Mouse (Mus musculus) hindbrain, embryonic 15.5 days (tissue): ENCODE data around the gene Ddx4. TPM values are rescaled to one million over a fixed set of nuclear protein-coding genes. Genes with fewer than 3 reads are reported as not detected.
"Not testable (repeated sequence)": the region's sequence is repeated elsewhere in the genome, so short reads cannot be mapped to it uniquely, and the experiment has no call there.

Experiments
- ATAC-seq: fragments of 200-750 bp; cut with Nextera tagmentation; 2 replicates; pipeline ENCODE4 v1.8.0; 2017; ENCODE audit warnings: low read depth, moderate number of reproducible peaks, moderate TSS enrichment; ENCODE audit not compliant: low FRiP score
- H3K27ac ChIP-seq: fragments of 300-500 bp; sonication (generic); replicated peaks from 2 replicates; pipeline ENCODE4 v1.5.1; 2015; ENCODE audit warnings: mild to moderate bottlenecking, inconsistent platforms
- H3K27me3 ChIP-seq: fragments of 300-500 bp; sonication (generic); 2 replicates; pipeline ENCODE4 v1.6.1; 2015; ENCODE audit warnings: control low read depth, inconsistent platforms
- H3K36me3 ChIP-seq: fragments of 300-500 bp; sonication (generic); 2 replicates; pipeline ENCODE4 v1.6.1; 2015; ENCODE audit warnings: control low read depth, inconsistent platforms
- H3K4me1 ChIP-seq: fragments of 300-500 bp; sonication (generic); replicated peaks from 2 replicates; pipeline ENCODE4 v1.6.1; 2015; ENCODE audit warnings: control low read depth, inconsistent platforms
- H3K4me2 ChIP-seq: fragments of 300-500 bp; sonication (generic); 2 replicates; pipeline ENCODE4 v1.6.1; 2015; ENCODE audit warnings: moderate library complexity, mild to moderate bottlenecking, inconsistent platforms
- H3K4me3 ChIP-seq: fragments of 300-500 bp; sonication (generic); 2 replicates; pipeline ENCODE4 v1.5.1; 2015; ENCODE audit warnings: mild to moderate bottlenecking, inconsistent platforms
- H3K9ac ChIP-seq: fragments of 300-500 bp; sonication (generic); 2 replicates; pipeline ENCODE4 v1.6.1; 2015; ENCODE audit warnings: inconsistent platforms
- H3K9me3 ChIP-seq: fragments of 300-500 bp; sonication (generic); 2 replicates; pipeline ENCODE4 v1.6.1; 2016; ENCODE audit warnings: control low read depth, inconsistent platforms
- WGBS: fragments of 180-500 bp; shearing (Covaris S2); methylation state at CpG from one replicate; pipeline ENCODE4 v1.1.7; 2015; 5-methylcytosine and 5-hydroxymethylcytosine counted together
- polyA plus RNA-seq: library from polyadenylated mRNA; unstranded; fragments of >200 nt; fragmentation: Nextera tagmentation; extraction: Ambion mirVana; gene quantifications from 2 replicates; pipeline ENCODE4 v1.2.1, GENCODE M21; 2015

The Ddx4 gene
- polyA plus RNA-seq, 1 experiment from 2014 or later, result 1.2 TPM

DNA sequence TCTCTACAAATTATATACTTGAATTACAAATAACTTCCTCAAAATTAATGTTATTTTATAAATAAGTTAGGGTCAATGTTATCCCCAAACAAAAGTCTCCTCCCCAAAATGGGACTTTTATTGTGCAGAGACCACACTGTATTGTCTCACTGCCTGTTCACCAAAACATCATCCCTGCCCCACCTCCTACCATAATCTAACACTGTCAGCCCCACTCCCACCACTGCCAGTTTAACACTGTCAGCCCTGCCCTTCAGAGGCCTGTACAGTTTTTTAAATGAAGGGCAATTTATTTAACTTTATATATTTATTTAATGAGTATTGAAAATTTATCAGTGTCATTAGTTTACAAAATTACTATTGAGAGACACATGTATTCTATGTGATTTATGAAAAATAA, 26.7 kb downstream of the Ddx4 start:
- Histone ChIP-seq H3K27me3 (no peaks in the 10 kb centered on the region), H3K4me2 (no peak overlapping the region), H3K9ac (no peak overlapping the region), H3K27ac (no peak overlapping the region), H3K4me3 (no peak overlapping the region), H3K9me3 (no peaks in the 10 kb centered on the region), H3K4me1 (no peaks in the 10 kb centered on the region), H3K36me3 (no peaks in the 10 kb centered on the region)
- no peak for ATAC-seq

GRCm38 (mm10) chr13:112624622-112625021, 27.7 kb downstream of the Ddx4 start:
- ATAC-seq, result no peak
- H3K9ac ChIP-seq, result no peak overlapping the region
- H3K27ac ChIP-seq, result no peak overlapping the region
- no peaks in the 10 kb centered on the region for H3K27me3 ChIP-seq
- no peaks in the 10 kb centered on the region for H3K36me3 ChIP-seq
- 84% methylated on average over 3 of the region's 3 CpGs for WGBS
- H3K4me2 ChIP-seq, result no peak overlapping the region
- H3K4me3 ChIP-seq, result no peak overlapping the region
- H3K9me3 ChIP-seq, result no peaks in the 10 kb centered on the region
- H3K4me1 ChIP-seq, result no peaks in the 10 kb centered on the region

DNA sequence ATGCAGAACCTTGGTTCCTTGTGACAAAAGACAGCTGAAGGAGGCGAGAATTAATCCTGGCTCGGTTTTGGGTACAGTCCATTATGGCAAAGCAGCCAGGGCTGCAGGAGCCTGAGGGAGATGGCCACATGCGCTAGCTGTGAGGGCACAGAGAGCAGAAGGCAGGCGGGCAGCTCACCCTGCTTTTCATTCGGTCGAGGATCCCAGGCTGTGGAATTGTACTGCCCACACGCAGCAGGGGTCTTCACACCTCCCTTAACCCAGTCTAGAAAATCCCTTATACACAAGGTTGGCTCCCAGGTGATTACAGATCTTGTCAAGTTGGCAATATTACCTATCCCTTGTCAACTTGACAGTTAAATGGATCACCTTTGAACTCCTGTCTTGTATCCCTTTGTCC, 28.6 kb downstream of the Ddx4 start:
- no peaks in the 10 kb centered on the region for H3K9me3 ChIP-seq
- WGBS, result 63% methylated on average over 7 of the region's 7 CpGs
- no peaks in the 10 kb centered on the region for H3K4me1 ChIP-seq
- H3K27me3 ChIP-seq, result no peaks in the 10 kb centered on the region
- no peaks in the 10 kb centered on the region for H3K36me3 ChIP-seq
- no peak overlapping the region for H3K4me3 ChIP-seq
- H3K9ac ChIP-seq, result no peak overlapping the region
- ATAC-seq, result no peak
- H3K4me2 ChIP-seq, result no peak overlapping the region
- H3K27ac ChIP-seq, result no peak overlapping the region

DNA sequence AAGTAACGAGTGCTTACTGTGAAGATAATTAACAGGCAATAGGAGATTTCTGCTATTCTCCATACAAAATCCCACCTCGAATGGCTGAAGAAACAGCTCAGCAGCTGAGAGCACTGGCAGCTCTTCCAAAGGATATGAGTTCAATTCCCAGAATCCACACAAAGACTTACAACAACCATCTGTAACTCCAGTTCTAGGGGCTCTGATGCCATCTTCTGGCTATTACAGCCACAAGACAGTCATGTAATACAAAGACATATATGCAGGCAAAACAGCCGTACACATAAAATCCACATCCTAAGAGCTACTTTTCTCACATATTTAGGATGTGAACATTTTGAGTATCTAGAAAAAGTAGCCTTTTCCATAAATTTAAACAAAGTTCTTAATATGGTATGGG, 30.7 kb downstream of the Ddx4 start:
- no peak overlapping the region for H3K4me3 ChIP-seq
- no peaks in the 10 kb centered on the region for H3K4me1 ChIP-seq
- ATAC-seq, result no peak
- H3K4me2 ChIP-seq, result no peak overlapping the region
- H3K27me3 ChIP-seq, result no peaks in the 10 kb centered on the region
- 83% methylated on average over 3 of the region's 3 CpGs for WGBS
- H3K27ac ChIP-seq, result no peak overlapping the region
- H3K9me3 ChIP-seq, result no peaks in the 10 kb centered on the region
- no peaks in the 10 kb centered on the region for H3K36me3 ChIP-seq
- no peak overlapping the region for H3K9ac ChIP-seq

DNA sequence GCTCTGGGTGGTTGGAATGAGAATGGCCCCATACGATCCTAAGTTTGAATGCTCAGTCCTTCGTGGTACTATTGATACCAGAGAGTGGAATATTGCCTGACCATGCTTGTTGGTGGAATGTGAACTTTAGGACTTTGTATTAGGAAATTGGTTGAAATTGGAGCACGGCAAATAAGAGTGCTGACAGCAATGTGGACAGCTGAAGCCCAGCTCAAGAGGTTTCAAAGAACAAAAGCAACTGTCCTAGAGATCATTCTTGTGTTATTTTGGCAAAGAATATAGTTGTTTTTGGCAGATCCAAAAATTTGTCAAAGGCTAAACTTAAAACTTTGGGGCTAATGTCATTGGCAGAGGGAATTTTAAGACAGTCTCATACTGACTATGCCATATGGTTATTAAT, 43.7 kb downstream of the Ddx4 start:
- Histone ChIP-seq H3K9me3 (no peaks in the 10 kb centered on the region), H3K9ac (no peak overlapping the region), H3K27me3 (no peaks in the 10 kb centered on the region), H3K36me3 (no peaks in the 10 kb centered on the region), H3K27ac (no peak overlapping the region), H3K4me2 (no peak overlapping the region), H3K4me3 (no peak overlapping the region), H3K4me1 (no peaks in the 10 kb centered on the region)
- 93% methylated on average over 3 of the region's 3 CpGs for WGBS
- ATAC-seq, result no peak

- no peak for ATAC-seq
- H3K27ac ChIP-seq, result no peak overlapping the region
- no peak overlapping the region for H3K9ac ChIP-seq
- H3K4me1 ChIP-seq, result no peaks in the 10 kb centered on the region
- no peak overlapping the region for H3K4me2 ChIP-seq
- H3K4me3 ChIP-seq, result no peak overlapping the region
- H3K27me3 ChIP-seq, result no peaks in the 10 kb centered on the region
- WGBS, result 73% methylated on average over 4 of the region's 4 CpGs
- no peaks in the 10 kb centered on the region for H3K9me3 ChIP-seq
- H3K36me3 ChIP-seq, result no peaks in the 10 kb centered on the region
Measured at GRCm38 (mm10) chr13:112604411-112604810, 47.9 kb downstream of the Ddx4 start.

- Histone ChIP-seq H3K4me2 (no peak overlapping the region), H3K27me3 (no peaks in the 10 kb centered on the region), H3K9me3 (no peaks in the 10 kb centered on the region), H3K9ac (no peak overlapping the region), H3K4me1 (no peaks in the 10 kb centered on the region), H3K36me3 (no peaks in the 10 kb centered on the region), H3K27ac (no peak overlapping the region), H3K4me3 (no peak overlapping the region)
- 95% methylated on average over 1 of the region's 1 CpGs for WGBS
- no peak for ATAC-seq
Measured at GRCm38 (mm10) chr13:112603839-112604238, 48.4 kb downstream of the Ddx4 start.

DNA sequence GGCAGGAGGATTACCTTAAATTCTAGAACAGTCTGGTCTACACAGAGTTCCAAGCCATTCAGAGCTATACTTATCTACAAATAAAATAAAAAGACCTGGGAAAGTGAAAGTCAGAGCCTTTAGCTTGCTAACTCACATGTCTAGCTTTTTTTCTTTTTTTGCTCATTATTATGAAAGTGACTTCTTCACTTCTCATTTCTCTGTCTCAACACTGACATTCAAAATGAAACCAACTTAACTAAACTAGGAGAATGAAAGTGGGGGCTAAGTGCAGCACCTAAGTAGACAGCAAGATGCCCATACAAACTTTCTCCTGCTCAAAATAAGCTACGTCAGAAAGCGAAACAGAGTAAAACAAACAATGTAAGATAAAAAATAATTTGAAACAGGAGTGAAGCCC, 49.7 kb downstream of the Ddx4 start:
- Histone ChIP-seq H3K36me3 (no peaks in the 10 kb centered on the region), H3K9me3 (no peaks in the 10 kb centered on the region), H3K27ac (no peak overlapping the region), H3K9ac (no peak overlapping the region), H3K4me3 (no peak overlapping the region), H3K4me2 (no peak overlapping the region), H3K4me1 (no peaks in the 10 kb centered on the region), H3K27me3 (no peaks in the 10 kb centered on the region)
- ATAC-seq, result no peak
- 90% methylated on average over 2 of the region's 2 CpGs for WGBS

GRCm38 (mm10) chr13:112594260-112594659, 58.0 kb downstream of the Ddx4 start, which contains the start of gene Il31ra:
Gene Il31ra, minus strand, starts transcription at chr13:112594360.
- H3K4me3 ChIP-seq, H3K4me1 ChIP-seq, H3K9ac ChIP-seq, H3K9me3 ChIP-seq, H3K4me2 ChIP-seq, ATAC-seq, H3K36me3 ChIP-seq, H3K27me3 ChIP-seq, H3K27ac ChIP-seq: not testable (repeated sequence)
- 98% methylated on average over 6 of the region's 8 CpGs for WGBS

DNA sequence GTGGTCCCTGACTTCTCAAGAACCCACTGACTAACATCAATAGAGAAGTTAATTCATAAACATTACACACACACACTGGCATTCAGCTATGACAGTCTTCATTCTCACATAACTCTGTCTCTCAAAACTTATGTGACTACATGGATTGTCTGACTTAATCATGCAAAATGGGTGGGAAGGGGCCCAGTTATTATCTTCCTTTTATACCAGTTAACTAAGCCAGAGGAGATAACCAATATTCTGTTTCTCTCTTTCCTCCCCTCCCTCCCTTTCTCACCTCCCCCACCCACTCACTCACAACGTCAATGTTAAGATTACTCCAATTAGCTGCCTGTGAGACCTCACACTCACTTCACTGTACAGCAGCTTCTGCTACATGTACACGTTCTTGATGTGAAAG, 62.0 kb downstream of the Ddx4 start:
- WGBS, result 56% methylated on average over 2 of the region's 2 CpGs
- Histone ChIP-seq H3K4me2 (no peak overlapping the region), H3K27me3 (no peaks in the 10 kb centered on the region), H3K9ac (no peak overlapping the region), H3K4me3 (no peak overlapping the region), H3K36me3 (no peaks in the 10 kb centered on the region), H3K4me1 (no peaks in the 10 kb centered on the region), H3K9me3 (no peaks in the 10 kb centered on the region), H3K27ac (no peak overlapping the region)
- ATAC-seq, result no peak

GRCm38 (mm10) chr13:112589625-112590024, 62.6 kb downstream of the Ddx4 start:
- H3K4me1 ChIP-seq, result no peaks in the 10 kb centered on the region
- H3K9me3 ChIP-seq, result no peaks in the 10 kb centered on the region
- no peak for ATAC-seq

GRCm38 (mm10) chr13:112584556-112585237, 67.6 kb downstream of the Ddx4 start:
- H3K4me2 ChIP-seq, result no peak overlapping the region
- no peak overlapping the region for H3K27ac ChIP-seq
- no peak for ATAC-seq
- no peaks in the 10 kb centered on the region for H3K9me3 ChIP-seq
- H3K9ac ChIP-seq, result no peak overlapping the region
- no peaks in the 10 kb centered on the region for H3K27me3 ChIP-seq
- H3K4me1 ChIP-seq, result no peaks in the 10 kb centered on the region
- 66% methylated on average over 7 of the region's 7 CpGs for WGBS
- H3K36me3 ChIP-seq, result no peaks in the 10 kb centered on the region
- no peak overlapping the region for H3K4me3 ChIP-seq

More at GRCm38 (mm10) chr13:112589625-112590024, 62.6 kb downstream of the Ddx4 start:
- H3K36me3 ChIP-seq, result no peaks in the 10 kb centered on the region
- H3K27ac ChIP-seq, result no peak overlapping the region
- H3K27me3 ChIP-seq, result no peaks in the 10 kb centered on the region
- no peak overlapping the region for H3K4me3 ChIP-seq
- H3K4me2 ChIP-seq, result no peak overlapping the region
- no peak overlapping the region for H3K9ac ChIP-seq

DNA sequence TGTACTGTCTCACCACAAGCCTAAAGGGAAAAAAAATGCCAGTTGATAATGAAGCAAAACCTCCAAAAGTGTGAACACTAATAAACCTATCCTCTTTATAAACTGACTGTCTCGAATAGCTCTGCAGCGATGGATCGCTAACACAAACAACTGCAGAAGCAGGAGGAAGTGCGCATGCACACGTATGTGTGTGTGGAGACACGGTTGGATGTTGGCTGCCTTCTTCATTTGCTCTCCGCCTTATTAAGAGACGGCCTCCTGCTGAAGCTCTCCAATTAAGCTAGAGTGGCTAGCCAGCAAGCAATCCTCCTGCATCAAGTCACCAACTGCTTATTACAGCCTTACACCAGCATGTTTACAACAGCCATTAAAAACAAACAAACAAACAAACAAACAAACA, 70.0 kb downstream of the Ddx4 start:
- whole genome bisulfite sequencing, result 70% methylated on average over 8 of the region's 8 CpGs
- Histone ChIP-seq H3K9ac (no peak overlapping the region), H3K27ac (no peak overlapping the region), H3K4me2 (no peak overlapping the region), H3K4me1 (no peaks in the 10 kb centered on the region), H3K27me3 (no peaks in the 10 kb centered on the region), H3K36me3 (no peaks in the 10 kb centered on the region), H3K9me3 (no peaks in the 10 kb centered on the region), H3K4me3 (no peak overlapping the region)
- no peak for ATAC-seq
